Mouse (Mus musculus) cerebellum, postnatal 10 days (tissue): Measurements from ENCODE around the gene Gm21294.
"Not testable (repeated sequence)": the region's sequence is repeated elsewhere in the genome, so short reads cannot be mapped to it uniquely, and the experiment has no call there.

ENCODE experiments used
- DNase-seq, 2 experiments: peaks; one replicate each; pipeline ENCODE4 v3.0.0; 2021; ENCODE audit warnings: mixed read lengths in 2 of 2

Gene Gm21294

GRCm38 (mm10) chrY:89052506-89052905 lies at the start of gene Gm21294:
Gene Gm21294, plus strand, starts transcription at chrY:89052806.
- DNase-seq: not testable (repeated sequence)

- peak; percentile 0 for DNase-seq
Measured at GRCm38 (mm10) chrY:89126246-89126645, 73.6 kb downstream of the Gm21294 start.
